Mouse (Mus musculus) lung, adult 18-20 months (tissue): ENCODE data around the gene Arl6ip4.

Experiments
- DNase-seq, 2 experiments: peaks; one replicate each; pipeline ENCODE4 v3.0.0; 2022; ENCODE audit warnings: mixed read lengths in 2 of 2

Arl6ip4 gene

DNA sequence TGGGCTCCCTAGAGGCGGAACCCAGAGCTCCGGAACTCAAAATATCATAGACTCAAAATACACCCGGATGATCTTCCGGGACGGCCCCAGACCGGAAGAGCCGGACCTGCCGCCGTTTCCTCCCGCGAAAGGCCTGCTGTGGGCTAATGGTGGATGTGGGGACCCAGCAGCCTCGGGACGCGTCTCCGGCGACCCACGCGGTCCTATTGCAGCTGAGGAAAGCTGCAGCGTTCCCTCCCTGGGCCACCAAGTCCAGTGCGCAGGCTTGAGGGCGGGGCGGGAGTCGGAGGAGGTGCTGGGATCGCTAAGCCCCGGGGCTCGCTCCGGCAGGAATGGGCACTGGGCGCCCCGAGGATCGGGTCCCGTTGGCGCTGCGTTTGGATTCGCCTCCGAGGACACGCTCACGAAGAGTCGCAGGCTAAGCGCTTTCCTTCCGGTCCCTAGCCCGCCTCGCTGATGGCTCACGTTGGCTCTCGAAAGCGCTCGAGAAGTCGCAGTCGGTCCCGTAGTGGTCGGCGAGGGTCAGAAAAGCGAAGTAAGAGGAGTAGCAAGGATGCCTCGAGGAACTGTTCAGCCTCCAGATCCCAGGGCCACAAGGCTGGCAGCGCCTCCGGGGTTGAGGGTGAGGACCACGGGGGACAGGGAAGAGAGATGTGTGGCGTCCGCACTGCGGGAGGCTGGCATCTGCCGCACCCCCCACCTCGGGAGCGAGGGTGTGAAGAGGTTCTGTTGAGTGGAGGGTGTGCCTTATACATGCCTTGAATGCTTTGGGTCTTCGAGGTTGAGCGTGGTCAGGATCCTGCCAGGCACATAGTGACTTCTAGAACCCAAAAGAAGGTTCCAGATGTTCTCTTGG is at the start of gene Arl6ip4:
Arl6ip4 (plus strand) TSS at position 100 of the 856 bp plus-strand sequence.
- peak; percentile 64 to 67 for DNase-seq

DNA sequence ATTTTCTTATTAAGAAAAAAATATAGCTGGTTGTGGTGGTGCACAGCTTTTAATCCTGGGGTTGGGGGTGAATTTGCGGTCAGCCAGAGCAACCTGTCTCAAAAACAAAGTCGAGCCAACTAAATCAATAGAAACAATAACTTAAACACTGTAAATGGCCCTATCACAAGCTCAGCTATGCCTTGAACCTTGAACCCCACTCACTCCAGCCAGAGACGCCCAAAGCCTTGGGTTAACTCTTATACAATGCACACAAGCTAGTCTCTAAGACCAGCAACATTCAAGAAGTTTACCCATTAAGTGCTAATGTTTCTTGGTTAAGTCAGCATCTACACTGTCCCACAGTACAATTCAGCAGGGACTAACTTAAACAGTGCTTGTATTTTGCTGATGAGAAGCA is 46.2 kb upstream of the Arl6ip4 start:
- DNase-seq = no peak

GRCm38 (mm10) chr5:124073682-124074081 is 42.2 kb upstream of the Arl6ip4 start:
- no peak for DNase-seq

DNA sequence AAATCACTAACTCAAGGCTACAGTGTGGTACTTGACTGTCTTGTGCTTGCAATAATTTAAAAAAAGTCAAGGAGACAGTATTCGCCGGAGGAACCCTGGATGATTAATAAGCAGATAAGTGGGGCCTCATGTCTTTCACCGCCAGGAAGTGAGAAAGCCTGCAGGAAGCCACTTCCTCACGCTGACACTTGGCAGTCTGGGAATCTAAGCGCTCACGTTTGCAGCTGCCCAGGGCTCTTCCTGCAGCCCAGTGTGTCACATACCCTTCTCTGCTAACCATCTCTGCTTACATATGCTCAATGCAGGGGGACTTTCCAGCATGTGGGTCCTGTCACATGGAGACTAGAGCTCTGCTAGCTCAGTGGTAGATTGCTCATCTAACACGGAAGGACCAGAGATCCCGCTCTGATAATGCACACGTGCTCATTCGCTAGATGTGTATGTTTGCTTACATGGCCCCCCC is 41.0 kb upstream of the Arl6ip4 start:
- DNase-seq = no peak

DNA sequence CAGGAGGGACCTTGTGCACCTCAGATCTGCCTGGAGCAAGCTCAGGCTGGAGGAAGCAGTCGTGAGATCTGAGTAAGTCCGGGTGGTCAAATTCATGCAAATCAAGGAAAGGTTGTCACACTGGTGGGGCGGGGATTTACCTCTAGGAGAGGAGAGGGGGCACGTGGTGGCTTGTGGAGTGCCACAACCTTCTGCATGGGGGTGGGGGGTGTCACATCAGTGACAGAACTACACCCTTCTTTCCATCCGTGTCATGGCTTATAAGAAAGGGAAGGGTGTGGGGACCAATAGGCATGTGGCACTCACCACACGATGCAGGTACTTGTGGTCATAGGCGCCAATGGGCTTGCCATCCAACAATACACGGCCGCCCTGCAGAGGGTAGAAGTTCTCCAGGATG is 40.2 kb upstream of the Arl6ip4 start:
- DNase-seq = no peak

DNA sequence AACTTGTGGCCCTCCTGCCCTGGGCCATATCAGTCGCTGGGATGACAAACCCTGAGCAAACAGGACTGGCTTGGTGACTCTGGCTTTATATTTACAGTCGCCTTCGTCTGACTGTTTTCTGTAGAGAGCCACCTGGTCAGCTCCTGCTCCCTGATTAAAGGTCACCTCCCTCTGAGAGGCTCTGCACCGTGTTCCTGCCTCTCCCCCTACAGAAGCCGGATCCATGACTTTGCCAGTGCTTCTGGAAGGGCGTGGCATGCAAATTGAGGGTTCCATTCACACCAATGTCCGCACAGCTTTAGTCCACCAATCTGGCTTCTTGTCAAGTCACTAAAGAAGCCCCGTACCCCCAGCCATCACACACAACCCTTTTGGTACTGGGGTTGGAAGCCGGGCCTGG is 39.3 kb upstream of the Arl6ip4 start:
- no peak for DNase-seq

GRCm38 (mm10) chr5:124077241-124077640 is 38.6 kb upstream of the Arl6ip4 start:
- DNase-seq = no peak

DNA sequence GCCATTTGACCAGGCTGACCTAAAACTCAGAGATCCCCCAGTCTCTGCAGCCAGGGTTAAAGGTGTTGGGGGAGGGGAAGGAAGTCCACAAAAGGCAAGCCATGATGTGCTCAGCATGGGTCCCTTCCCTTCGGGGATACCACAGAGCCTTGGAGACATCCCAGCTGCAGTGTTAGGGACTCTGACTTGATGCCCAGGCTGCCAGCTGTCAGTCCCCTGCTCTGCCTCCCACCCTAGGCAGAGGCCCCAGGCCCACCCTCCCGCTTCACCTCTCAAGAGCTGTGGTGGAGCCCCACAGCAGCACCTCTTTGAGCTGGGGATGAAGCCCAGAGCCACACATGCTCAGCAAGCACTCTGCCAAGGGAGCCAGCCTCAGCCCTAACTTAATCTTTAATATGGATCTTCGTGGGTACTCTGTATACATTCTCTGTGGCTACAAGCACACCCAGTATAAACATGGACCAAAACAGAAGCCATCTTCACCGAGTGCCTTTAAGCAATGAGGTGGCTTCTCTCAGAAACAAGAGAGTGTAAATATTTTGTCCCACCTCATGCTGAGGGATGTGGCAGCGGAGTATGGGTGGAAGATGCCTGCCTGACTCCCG is 37.9 kb upstream of the Arl6ip4 start:
- no peak for DNase-seq

DNA sequence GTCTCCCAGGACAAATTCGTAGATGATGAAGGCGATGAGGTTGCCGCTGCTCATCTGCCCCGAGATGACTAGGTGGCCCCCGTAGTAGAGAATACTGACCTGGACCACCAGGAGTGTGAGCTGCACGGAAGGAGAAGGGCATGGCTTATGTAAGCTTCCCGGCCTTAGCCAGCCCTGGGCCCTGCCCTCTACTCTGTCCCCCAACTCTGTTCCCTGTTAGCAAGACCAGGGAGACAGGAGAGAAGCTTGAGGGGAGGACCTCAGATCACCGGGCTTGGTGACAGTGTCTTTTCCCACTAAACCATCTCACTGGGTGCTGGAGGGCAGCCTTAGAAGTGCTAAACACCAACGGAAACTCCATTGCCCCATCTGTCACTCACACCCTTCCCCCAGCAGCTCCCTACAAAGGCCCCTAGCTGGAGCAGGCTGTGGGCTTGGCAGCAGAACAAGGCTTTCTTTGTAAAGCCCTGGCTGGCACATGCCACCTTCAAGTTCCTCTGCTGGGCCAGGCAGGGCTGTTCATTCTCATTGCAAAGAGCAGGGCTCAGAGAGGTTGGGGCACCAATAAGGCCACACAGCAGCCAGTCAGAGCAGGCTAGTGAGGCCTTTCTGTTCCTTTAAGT is 37.0 kb upstream of the Arl6ip4 start:
- no peak for DNase-seq

GRCm38 (mm10) chr5:124079880-124080279 is 36.0 kb upstream of the Arl6ip4 start:
- no peak for DNase-seq

DNA sequence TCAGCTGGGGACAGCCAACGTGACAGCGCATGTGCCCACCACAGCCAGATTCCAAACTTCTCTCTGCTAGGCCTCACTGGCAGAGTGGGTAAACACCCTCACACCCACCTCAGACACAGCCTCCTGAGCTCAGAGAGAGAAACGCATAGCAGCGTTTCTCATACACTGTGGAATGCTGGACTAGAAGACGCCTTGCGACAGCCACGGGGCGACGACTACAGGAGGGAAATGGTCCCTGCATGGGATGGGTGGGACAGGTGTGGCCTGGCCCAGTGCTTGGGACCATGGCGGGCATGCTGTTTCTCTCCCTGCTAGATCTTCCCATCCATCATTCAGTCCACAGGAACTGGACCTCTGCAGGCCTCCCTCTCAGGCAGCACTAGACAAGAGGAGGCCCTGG is 33.4 kb upstream of the Arl6ip4 start:
- DNase-seq = no peak

DNA sequence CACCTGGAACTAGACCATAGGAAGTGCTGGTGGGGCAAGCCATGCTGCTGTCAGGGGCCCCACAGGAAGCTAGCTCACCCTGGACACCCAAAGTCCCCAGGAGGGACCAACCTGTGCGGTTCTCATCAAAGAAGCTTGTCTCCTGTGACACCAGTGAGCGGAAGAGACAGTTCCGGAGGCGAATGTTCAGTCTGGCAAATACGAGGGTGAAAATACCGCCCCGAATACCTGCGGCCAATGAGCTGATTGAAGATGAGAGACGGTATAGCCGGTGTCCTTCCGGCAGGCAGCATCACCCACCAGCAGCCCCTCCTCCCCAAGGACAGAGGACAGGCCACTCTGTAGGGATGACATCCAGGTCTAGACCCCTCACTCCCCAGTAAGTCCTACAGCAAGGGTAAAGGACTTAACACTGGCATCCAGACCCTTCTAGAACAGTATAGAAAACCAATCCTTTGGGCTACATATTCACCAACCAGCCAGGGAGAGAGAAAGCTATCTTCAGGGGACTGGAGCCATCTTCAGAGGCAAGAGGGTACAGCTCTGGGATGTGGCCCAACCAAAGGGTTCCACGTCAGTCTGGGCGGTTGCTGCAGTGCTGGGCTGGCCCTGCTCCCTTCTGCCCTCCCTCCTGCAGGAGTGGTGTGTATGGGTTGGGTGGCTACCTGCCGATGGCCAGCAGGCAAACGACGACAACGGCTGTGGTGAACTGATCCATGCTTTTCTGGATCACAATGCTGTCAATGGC is 32.8 kb upstream of the Arl6ip4 start:
- DNase-seq = no peak

DNA sequence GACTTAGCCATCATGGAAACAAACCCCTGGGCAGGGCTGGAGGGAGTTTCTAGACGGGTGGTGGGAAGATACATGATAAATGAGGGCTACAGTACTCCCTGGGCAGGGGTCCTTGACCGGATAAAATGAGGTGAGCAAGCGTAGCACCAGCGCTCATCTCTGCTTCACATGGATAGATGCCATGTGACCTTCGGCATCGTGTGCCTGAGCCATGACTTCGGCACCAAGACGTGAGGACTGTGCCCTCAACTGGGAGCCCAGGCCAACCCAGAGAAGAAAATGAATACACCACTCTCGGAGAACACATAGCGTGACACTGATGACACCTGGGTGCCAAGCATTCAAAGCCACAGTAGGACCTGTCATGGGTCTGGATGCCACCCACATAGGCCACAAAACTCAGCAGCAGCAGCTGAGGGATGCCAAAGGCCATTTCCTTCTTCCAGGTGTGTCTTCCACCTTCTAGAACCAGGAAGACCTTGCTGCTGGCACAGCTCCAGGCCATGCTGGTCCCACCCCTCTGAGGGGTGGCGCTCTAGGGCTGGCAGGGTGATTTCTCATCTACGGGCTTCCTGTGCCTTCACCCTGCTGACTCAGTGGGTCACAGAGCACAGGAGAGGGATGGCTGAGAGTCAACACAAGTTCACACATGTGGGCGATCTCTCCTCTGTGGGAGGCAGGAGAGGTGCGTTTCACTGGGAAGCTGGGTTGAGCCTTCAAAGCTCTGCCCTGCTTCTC is 31.9 kb upstream of the Arl6ip4 start:
- peak; percentile 44 to 48 for DNase-seq

GRCm38 (mm10) chr5:124084588-124085173 is 31.2 kb upstream of the Arl6ip4 start:
- DNase-seq = peak; percentile 81 to 85

DNA sequence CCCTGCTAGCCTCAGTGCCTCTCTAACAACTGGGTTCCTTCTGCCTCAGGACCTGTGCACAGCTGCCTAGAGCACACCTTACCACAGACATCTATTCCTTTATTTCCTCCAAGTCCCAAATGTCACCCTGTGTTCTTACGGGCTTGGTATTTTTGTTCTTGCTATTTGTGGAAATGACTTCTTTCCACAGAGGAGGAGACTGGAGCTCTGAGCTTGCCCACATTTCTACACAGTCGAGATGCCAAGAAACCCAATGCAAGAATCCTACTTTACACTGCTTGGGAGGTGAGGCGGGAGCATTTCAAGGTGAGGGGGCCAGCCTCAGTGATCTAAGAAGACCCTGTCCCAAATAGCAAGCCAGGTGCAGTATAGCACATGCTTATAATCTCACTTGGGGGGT is 30.4 kb upstream of the Arl6ip4 start:
- DNase-seq = no peak

DNA sequence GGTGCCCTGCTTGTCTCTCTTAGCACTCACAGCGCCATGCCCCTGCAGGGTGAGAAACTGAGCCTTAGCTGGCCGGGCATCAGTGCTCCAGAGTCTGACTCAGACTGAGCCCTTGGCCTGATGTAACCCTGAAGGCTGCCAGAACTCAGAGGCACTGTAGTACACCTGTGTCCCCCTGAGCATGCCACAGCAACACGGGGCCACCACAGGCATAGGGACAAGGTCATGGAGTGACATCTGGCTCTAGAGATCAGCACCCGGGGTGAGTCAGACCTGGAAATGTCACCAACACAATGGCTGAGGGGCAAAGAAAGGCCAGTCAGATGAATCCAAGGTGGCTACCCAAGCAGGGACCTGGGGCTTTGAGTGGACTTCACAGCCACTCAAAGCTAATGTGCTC is 29.0 kb upstream of the Arl6ip4 start:
- no peak for DNase-seq

DNA sequence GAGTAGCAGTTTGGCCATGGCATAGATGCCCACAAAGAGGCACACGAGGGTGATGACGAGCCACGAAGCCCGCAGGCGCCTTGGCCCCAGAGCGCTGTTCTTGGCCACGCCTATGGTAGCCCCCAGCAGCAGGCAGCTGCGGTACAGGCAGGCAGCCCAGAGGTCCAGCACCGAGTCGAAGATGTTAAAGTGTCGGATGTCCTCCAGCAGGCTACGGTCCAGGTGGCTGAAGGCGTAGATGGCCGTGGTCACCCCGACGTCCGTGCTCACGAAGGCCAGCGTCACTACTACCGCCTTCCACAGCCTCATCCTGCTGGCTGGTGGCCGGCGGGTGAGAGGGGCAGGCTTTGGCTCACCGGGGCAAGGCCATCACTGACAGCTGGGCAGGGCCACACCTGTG is 26.0 kb upstream of the Arl6ip4 start:
- DNase-seq = no peak

- peak; percentile 50 to 62 for DNase-seq
These were observed 23.9 kb upstream of the Arl6ip4 start for GRCm38 (mm10) chr5:124091951-124092406.

GRCm38 (mm10) chr5:124093120-124093794 is 22.6 kb upstream of the Arl6ip4 start:
- peak; percentile 58 to 65 for DNase-seq

DNA sequence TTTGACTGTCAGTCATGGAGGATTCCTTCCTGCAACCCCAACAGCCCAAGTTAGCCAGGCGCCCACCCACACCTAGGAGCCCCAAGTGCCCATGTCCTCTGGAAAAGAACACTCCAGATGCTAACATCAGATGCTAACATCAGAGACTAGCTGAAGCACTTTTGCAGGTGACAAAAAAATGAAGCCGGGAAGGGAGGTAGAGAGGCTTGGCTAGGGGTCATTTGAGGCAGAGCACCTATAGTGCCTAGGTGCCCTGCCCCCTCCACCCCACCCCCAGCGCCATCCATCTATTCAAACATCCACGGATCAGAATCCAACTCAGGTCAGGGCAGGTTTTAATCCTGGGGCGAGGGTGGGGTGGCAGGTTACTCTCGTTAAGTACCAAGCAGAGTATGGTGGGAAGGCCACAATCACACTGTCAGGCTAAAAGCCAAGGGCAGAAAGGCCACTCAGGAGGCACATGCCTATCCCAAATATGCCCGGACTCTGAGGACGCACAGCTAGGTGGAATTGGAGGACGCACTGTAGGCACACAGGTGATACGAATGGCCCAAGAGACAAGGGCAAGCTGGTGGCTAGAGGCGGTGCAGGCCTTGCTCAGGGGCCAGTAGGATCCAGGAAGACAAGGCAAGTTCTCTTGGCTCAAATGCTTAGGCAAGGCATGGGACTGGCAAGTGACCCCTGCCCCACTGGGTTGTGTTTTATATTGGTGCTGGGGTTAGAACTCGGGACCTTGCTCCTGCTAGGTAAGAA is 21.9 kb upstream of the Arl6ip4 start:
- DNase-seq = no peak
